Mouse (Mus musculus) layer of hippocampus, adult 9-11 months (tissue): ENCODE measurements at regions not wholly inside any gene's neighbourhood (a gene's known extent, or its start where the extent isn't known, plus 50 kb on each side); places are given as distances from the start of the nearest gene placed in this dataset.
A peak's percentile ranks its signal among the peaks of the same experiment; 100 is the strongest.
"Not testable (repeated sequence)": the region's sequence is repeated elsewhere in the genome, so short reads cannot be mapped to it uniquely, and the experiment has no call there.

Source experiments
- DNase-seq: peaks from one replicate; pipeline ENCODE4 v3.0.0; 2022

DNA sequence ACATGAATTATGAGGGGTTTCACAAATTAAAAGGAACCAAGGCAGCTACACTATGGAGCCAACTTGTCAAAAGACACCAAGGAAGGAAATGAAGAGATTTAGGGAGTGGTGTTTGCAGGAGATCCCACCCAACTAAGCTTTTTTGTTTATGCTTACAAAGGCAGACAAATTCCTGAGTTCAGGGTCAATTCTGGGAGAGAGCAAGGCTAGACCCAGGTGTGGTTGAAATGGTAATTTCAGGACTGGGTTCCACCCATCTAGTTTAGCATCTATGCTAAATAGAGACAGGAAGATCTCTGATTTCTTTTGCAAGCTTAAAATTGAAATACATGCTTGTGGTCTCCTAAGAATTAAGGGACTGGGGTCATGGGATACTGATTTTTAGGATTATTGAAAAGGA is 286.0 kb upstream of the Pcdh17 start:
- no peak for DNase-seq

DNA sequence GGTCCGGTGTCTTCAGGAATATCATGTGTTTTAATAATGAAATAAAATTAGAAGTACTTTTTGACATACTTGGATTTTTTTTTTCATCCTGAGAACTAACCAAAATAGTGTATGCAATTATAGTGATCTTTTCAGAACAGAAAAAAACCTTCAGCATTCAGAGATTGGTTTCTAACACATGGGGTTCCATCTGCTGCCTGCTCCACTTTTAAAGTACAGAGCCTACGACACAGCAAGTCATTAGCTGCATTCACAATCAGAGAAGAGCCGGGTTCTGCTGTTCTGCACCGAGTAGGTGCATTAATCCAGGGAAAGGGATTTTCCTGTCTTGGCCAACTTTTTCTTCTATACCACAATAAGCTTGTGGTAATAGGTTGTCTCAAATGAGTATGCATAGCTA is 267.9 kb upstream of the Pcdh17 start:
- peak; percentile 75 for DNase-seq

DNA sequence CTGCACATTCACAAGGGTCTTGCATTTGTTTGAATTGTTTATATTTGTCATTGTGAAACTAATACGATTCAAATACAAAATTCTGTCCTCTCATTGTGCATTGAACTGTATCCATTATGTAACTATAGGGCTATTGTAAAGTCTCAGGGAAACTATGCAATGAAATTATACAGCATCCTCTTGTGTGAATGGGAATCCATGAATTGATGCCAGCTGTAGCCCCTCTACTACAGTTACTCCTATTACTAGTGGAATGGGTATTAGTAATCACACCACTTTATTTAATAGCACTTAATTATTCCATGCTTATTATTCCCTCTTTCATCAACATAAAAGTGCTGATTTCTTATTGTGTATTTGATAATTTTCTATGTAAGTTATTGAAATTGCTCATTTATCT is 232.4 kb upstream of the Pcdh17 start:
- DNase-seq = no peak

DNA sequence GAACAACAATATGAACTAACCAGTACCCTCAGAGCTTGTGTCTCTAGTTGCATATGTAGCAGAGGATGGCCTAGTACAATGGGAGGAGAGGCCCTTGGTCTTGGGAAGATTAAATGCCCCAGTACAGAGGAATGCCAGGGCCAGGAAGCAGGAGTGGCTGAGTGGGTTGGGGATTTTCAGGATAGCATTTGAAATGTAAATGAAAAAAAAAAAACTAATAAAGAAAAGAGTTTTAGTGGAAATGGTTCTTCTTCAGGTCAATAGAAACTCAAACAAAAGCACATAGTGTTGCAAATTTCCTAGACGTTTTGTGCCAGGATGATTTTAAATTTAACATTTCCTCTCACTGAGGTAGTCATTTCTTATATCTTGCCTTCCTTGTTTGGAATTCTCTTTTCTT is 220.4 kb upstream of the Pcdh17 start:
- no peak for DNase-seq

DNA sequence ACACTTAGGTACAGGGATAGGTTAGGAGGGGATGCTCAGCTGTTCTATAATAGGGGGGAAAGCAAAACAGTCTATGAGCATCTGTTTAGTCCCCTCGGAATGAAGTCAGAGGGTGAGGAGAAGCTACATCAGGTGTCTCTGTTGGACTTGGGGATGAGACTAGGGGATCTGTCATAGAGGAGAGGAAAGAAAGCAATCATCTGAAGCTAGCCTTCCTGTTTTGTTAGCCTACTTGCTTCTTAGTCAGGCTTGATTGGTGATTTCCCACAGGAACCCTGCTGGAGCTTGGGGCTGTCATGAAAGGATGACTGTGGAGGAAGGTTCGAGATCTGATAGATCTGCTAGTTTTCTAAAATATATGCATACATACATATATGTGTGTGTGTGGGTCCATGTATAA is 219.4 kb upstream of the Pcdh17 start:
- no peak for DNase-seq

DNA sequence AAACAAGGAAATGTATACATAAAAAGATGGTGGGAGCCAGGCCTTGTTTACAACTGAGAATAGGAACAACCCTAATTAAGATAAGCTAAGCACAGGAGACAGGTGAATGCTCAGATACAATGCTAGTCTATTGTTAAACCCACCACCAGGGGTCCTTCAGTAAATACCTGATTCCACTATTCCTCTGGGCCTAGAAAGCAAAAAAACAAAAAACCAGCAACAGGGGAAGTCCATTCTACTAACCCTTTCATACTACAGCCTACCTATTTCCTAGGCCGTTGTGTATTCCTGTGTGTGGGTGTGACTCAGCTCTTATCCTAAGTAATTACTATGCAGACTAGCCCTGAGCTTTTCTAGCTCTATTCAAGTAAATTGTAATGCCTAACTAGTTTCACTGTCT is 195.4 kb upstream of the Pcdh17 start:
- not testable (repeated sequence) for DNase-seq

DNA sequence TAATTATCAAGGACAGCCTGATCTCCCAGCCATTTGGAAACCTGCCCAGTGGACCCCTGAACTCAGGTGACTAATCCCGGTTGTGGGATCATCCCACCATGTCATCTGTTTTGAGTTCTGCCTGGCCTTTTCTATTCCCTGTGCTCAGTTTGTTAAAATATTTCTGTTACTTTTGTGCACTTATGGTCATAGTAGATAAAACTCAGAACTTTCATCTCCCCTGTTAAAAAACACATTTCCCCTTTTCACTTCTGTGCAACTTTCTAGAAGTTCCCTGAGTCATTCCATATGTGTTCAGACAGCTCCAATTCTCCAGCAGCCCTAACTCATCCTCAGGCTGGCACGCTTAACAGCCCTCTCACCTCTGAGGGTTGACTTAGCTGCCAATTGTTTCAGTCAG is 190.8 kb upstream of the Pcdh17 start:
- DNase-seq = no peak

DNA sequence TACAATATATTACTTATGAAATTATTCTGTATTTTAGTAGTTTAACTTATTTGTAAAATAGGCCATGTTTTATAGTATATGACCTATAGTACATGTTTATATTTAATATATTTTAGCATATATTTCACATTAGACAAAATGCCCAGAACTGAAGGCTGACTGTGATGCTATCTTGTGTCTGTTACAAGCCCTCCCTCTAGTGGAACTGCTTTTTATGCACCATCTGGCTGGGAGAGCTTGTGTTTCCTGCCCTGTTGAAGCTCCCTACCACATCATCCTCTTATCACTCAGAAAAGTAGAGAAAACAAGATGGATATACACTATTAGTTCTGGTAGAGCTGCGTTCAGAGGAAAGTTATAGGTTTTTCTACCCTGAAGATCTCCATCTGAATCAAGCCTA is 185.7 kb upstream of the Pcdh17 start:
- DNase-seq = peak; percentile 34

DNA sequence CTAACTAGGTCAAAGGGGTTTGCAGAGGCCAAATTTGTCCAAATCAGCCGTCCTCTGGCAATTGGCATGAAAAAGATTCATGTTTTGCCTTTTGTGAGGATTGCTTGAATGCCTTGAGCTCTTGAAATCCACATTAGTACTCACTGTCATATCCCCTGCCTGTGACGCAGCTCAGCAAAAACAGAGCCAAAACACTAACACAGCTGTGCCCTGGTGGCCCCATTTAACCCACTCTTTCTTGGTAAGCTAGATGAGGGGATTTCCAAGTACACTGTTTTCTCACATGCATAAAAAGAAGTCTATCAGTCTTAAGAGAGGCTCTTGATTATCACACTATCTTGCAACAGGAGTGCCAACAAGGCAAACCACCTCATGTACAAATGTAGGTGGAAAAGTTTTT is 184.7 kb upstream of the Pcdh17 start:
- DNase-seq = no peak

DNA sequence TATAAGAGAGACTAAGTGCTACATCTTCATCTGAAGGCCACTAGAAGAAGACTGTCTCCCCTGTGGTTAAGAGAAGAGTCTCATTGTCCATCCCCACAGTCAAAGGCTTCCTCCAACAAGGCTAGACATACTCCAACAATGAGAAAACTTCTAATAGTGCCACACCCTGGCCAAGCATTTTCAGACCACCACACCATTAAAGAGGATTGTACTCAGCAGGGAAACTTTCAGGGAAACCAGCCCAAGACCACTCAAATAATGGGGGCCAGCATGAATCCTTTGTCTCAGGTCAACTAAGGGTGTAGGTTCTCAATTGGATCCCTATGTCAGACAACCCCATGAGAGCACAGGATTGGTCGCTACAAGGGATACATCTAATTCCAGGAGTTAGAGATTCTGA is 179.4 kb upstream of the Pcdh17 start:
- DNase-seq = no peak

DNA sequence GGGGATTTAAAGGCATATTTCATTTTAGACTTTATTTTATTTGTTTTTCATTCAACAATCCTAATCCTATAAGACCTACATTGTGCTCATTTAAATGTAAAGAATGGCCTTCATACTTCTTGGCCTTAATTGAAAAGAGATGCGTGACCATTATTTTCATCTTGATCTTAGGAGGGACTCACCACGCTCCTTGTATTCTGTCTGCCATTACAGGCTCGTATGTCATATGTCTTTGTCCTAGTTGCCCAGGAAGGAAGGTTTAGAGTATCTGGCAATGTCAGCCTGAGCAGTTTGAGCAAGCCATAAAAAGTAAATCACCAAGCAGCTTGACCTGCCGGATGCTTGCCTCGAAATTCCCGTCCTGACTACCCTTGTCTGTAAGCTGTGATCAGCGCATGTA is 177.1 kb upstream of the Pcdh17 start:
- DNase-seq = no peak

DNA sequence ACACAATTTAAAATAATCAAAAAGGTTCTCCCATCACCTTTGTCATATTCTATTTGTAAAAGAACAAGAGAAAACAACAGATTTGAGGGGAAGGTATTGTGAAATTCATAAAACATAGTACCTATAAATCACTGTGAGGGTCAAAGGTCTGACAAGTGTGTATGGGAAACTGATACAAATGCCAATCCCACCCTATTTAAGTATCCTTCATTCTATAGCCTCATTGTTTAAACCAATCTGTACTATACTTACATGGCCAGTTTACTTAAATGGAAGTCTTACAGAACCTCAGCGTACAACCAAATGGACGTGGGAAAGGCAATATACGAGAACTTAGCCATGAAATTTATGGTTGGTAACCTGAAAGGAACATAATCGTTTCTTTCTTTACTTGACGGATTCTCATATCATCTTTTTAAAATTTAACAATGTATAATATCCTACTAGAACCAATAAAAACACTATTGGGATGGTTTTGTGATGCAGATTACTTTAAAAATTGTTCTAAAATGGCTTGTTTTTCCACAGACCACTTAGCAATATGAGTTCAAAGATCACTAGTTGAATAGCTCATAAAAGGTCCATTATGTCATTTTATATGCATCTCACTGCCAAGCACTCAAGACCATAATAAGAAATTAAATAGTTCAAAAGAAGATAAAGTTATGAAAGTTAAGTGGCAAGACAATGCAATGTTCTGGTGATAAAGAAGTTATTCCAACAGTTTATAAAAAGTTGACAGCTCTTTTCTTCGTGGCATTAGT is 159.7 kb upstream of the Pcdh17 start:
- no peak for DNase-seq

DNA sequence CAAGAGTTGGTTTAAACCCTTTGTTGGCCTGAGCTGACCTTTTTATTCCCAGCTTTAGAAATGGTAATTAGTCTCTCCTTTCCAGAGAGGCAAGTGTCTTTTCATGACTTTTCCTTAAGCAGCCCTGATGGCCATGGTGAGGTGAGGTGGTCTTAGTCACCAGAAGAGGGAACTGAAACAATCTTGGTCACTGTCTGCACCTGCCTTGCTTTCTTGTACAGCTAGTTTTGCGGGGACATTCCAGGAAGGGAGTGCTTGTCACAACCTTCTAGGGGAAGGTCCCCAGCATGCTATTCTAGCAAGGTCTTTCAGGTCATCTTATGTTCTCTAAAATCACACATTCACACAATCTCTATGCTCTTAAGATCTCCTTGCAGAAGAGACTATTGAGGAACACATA is 122.6 kb upstream of the Pcdh17 start:
- DNase-seq = no peak

DNA sequence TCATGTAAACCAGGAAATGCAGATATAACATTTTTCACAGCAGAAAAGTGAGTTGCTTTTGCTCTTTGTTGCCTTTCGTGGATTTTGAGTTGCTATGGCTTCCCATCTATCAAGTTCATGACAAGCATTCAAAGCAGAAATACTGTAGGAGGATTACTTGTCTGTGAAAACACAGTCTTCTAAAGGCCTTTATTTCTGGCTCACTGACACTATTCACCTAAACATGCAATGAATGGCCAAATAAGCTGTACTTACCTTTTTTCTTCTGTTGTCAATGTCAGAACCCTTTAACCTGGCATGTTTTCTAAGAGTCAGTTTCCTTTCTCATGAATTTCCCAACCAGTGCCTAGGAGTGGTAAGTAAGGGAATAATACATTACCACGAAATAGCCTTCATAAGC is 103.8 kb upstream of the Pcdh17 start:
- DNase-seq = no peak
